Mouse (Mus musculus) left cerebral cortex, adult 8-10 months (tissue): ENCODE results near the gene Cobll1. TPM values are rescaled to one million over a fixed set of nuclear protein-coding genes. Genes with fewer than 3 reads are reported as not detected.

Experiments used
- DNase-seq, 2 experiments: peaks; one replicate each; pipeline ENCODE4 v3.0.0; 2022; ENCODE audit warnings: low spot score in 2 of 2
- total RNA-seq, 4 experiments: library from RNA; stranded (reverse); gene quantifications; 2 replicates each; pipeline ENCODE4 v1.2.4; 2022

Cobll1 gene
- total RNA-seq, 4 experiments from 2014 or later, result 7.7 to 10.1 (median 9.5) TPM

- no peak for DNase-seq
These were observed 81.1 kb downstream of the Cobll1 start for GRCm38 (mm10) chr2:65157981-65158651.

DNA sequence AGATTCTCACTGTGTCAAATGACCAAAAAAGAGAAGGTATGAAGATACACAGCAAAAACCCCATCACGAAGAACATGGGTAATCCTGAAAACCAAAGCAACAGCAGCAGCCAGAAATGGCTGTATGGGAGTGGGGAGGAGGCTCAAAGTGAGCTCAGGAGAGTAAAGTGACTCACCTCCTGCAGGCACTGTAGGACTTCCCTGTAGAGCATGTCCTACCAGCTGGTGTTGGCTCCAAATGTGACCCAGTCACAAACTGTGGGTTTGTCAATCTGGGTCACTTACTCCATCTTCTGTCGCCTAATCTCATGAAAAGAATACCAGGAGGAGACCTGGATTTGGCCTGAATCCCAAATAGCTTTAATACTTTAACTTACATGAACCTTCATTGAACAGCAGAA, 81.9 kb downstream of the Cobll1 start:
- DNase-seq, result no peak

GRCm38 (mm10) chr2:65148928-65149327, 90.3 kb downstream of the Cobll1 start:
- DNase-seq, result no peak

GRCm38 (mm10) chr2:65147431-65147830, 91.8 kb downstream of the Cobll1 start:
- DNase-seq, result no peak

GRCm38 (mm10) chr2:65145421-65146117, 93.6 kb downstream of the Cobll1 start:
- DNase-seq, result no peak

GRCm38 (mm10) chr2:65141093-65141661, 98.0 kb downstream of the Cobll1 start:
- DNase-seq, result no peak

GRCm38 (mm10) chr2:65140330-65140922, 98.8 kb downstream of the Cobll1 start:
- no peak for DNase-seq

DNA sequence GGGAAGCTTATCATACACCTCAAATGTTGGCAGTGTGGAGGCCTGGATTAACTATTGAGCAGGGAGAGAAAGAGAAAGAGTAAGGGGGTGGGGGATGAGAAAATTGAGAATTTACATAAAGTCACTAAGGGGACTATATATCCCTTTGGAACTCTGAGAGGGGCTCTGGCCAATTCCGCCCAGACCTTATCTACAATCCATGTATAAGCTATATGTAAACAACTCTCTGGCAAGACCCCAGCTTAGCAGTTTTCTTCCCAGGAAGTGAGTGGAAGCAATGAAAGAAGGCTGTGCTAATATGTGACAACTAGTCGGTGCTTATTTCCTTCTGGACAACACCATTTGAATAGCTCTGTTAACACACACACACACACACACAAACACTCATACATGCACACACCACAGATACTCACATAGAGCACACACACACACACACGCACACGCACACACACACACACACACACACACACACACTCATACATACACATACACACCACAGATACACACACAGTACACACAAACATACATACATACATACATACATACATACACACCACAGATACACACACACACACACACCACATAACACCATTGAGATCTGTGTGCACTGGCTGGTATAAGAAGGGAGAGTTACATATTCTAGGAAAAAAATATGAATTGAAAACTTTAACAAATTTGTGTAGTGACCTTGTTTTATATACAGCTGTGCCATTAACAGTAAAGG, 99.4 kb downstream of the Cobll1 start:
- no peak for DNase-seq

- DNase-seq, result no peak
These were observed 100.2 kb downstream of the Cobll1 start for GRCm38 (mm10) chr2:65138992-65139391.

GRCm38 (mm10) chr2:65126141-65126783, 112.9 kb downstream of the Cobll1 start:
- peak; percentile 9 to 17 for DNase-seq

- no peak for DNase-seq
These were observed 115.5 kb downstream of the Cobll1 start for GRCm38 (mm10) chr2:65123702-65124101.

- DNase-seq, result no peak
These were observed 117.8 kb downstream of the Cobll1 start for GRCm38 (mm10) chr2:65121435-65121834.

GRCm38 (mm10) chr2:65121012-65121411, 118.2 kb downstream of the Cobll1 start:
- DNase-seq, result no peak

- no peak for DNase-seq
These were observed 119.1 kb downstream of the Cobll1 start for GRCm38 (mm10) chr2:65120112-65120511.

DNA sequence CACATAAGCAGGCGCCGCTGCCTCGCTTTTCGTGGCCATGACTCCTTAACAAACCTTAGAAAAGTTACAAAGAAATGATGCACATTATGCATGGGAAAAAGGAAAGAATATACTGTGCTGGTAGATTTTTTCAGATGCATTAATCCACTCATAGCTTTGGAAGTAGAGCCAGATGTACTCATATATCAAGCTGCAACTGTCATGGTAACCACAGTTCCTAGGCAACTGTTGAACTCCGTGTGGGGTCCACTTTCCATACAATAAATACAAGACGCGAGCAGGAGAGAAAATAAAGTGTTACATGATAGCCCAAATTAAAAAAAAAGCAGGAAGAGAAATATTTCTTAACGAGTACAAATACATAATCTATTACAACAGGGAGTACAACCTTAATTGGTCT, 119.5 kb downstream of the Cobll1 start:
- no peak for DNase-seq

- no peak for DNase-seq
These were observed 120.1 kb downstream of the Cobll1 start for GRCm38 (mm10) chr2:65119076-65119475.

GRCm38 (mm10) chr2:65117859-65118258, 121.3 kb downstream of the Cobll1 start:
- DNase-seq, result no peak

DNA sequence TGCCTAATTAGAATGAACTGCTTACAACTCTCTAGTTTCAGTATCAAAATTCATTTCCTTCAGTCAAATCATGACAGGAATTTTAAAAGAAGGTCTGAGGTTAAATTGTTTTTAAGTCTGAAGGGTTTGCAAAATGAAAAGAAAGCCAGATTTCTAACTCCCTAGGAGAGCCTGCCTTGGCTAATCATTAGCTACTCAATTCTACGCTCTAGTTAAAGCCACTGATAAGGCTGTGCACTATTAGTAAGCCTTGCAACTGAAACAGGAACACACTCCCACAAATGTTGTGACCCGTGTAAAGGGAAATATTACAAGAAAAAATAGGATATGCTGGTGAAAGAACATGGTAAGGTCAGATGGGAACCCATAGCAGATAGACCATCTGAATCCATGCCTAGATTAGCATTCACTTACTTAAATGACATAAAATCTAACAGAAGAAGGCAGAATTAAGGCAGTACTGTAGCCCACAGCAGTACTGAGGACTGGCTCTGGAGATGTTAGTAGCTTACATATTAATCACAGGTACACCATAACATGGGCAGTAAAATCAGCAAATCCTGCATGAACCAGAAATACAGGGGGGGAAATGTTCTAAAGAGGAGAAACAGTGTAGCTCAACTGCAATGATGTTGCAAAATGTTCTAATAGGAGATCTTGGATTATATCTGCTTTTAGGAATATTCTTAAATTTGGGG, 122.6 kb downstream of the Cobll1 start:
- no peak for DNase-seq

DNA sequence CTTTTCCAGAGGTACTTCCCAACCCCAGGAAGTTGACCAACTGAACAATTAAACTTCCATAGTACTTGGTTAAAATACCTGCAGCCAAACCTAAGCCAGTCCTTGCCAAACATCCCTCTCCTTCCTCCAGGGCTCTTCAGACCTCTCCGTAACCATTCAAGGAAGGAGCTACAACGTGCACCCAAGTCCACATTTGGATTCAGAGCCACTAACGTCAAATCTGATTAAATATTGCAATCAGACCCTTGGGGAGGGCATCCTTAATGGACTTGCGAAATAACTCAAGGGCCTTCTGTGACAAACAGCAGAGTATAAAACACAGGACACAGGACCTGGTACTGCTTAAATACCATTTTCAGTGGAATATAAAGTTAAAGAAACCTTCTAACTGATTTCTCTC, 126.0 kb downstream of the Cobll1 start:
- DNase-seq, result no peak

DNA sequence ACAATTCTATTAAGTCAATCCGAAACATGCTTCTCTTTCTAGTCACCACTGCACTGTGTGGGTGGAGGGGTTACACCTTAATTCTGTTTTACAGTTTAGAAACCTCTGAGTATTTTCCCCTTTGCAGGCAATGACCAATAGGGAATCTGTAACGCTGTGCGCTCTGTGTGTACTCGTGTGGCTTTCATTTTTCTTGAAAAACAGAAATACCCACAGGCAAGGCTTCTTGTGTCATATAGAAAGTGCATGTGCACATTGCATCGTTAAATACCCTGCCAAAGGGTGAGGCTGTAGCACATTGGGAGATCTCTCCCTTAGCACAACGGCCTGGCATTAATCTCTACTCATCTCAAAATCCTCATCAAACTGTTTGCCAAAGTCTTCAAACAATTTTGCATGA, 134.6 kb downstream of the Cobll1 start:
- no peak for DNase-seq

- DNase-seq, result no peak
These were observed 135.4 kb downstream of the Cobll1 start for GRCm38 (mm10) chr2:65103801-65104200.
